Mouse (Mus musculus): ENCODE data around the gene Mael.

Mael gene

GRCm38 (mm10) chr1:166238315-166238969, at the start of gene Mael:
Mael (minus strand) TSS chr1:166238747.
- 89% methylated on average over 53 of the region's 53 CpGs for WGBS

DNA sequence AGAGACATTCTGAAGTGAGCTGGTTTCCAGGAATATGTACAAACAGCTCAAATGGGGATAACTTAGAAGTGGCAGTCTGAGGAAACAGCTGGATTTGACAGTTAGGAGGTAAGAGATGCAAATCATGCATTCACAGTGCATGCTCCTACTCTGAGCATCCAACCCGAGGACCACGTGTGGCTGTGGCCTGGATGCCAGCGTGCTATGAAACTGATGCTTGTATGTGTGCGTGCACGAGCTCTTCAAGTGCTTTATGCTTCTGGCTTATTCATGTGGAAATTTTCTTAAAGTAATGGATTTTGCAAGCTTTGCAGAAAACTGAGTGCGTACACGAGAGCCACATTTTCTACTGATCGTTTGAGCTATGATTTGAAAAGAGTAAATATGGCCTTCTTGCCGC, 47.7 kb upstream of the Mael start:
- 78% methylated on average over 9 of the region's 9 CpGs for WGBS

DNA sequence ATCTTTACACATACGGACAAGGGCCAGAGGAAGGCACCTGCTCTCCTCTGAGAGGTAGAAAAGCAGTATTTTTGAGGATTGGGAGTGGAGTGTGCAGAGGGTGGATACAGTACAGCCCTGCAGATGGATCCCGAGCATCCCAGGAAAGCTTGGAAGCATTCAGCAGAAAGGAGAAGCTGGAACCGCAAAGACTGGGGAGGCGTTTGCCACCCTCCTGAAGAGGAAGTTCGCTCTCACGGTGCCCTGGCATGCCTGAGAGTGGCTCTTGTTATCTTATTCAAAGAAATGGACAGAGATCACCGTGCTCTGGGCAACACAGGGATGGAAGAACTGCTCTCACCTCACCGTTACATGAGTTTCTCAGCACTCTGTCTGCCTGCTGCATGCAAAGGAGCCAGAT, 45.8 kb upstream of the Mael start:
- 49% methylated on average over 8 of the region's 8 CpGs for WGBS

DNA sequence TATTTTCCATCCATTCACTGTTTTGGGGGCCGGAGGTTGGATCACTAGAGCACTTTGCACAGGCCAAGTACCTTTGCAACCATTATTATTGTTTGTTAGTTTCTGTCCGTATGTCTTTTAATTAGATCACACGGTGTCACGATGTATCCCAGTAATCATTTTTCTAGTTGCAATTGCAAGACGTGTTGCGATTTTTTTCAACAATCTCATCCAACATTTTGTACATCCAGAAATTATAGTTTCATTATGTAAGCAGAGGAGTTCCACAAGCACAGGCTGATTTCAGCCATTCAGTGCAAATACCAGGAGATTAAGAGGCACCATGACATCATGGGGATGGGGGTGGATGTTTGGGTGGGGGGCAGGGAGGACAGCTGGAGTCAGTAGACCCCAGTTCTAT, 44.9 kb upstream of the Mael start:
- 49% methylated on average over 6 of the region's 6 CpGs for WGBS

DNA sequence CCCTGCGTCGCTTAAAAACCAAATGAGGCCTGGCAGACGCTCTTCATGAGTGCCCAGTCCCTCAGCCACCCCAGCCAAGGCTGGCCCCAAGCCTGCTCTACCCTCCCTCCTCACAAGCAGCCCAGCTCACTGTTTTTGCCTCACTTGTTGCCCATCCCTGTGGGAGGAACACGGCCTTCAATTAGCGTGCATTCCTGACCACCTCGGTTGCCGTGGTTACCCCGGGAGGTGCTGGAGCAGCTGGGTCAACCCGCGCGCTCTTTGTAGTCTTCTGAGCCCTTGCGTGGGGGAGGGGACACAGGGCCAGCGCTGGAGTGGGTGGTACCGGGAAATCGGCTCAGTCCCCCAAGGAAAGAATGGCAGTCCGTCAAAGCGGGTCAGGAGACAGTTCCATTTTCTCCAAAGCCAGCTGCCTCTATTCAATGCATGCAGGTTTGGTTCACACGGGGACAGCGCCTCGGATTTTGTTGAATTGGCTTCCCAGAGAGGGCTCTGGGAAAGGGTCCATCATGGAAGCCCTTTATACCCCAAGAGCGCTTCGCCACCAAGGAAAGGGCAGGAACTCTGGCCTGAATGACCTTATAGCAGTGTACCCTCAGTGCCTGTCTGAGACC, 44.2 kb upstream of the Mael start:
- 19% methylated on average over 22 of the region's 22 CpGs for WGBS

GRCm38 (mm10) chr1:166281836-166282235, 43.3 kb upstream of the Mael start:
- WGBS: 58% methylated on average over 3 of the region's 3 CpGs

DNA sequence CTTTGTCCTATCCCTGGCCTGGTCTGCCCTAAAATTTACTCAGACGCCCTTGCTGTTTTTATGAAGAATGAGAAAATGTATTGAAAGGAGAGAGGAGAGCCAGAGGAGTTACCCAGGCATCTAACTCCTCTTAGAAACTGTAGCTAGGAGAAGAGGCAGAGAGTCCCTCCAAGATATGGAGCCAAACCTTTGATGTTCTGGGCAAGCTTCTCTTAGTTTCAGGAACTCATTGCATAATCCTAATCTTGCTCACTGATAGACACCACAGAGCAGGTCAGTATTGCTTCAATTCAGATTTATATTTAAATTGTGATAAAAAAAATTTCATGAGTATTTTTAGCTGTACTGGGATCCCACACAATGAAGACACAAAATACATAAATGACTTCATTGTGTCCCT, 42.7 kb upstream of the Mael start:
- 64% methylated on average over 1 of the region's 1 CpGs for WGBS

- WGBS: 17% methylated on average over 1 of the region's 1 CpGs
Measured at GRCm38 (mm10) chr1:166280566-166280965, 42.0 kb upstream of the Mael start.

GRCm38 (mm10) chr1:166279580-166280206, 41.1 kb upstream of the Mael start:
- 32% methylated on average over 9 of the region's 9 CpGs for WGBS

- 14% methylated on average over 2 of the region's 2 CpGs for WGBS
Measured at GRCm38 (mm10) chr1:166278786-166279185, 40.2 kb upstream of the Mael start.

- WGBS: 90% methylated on average over 5 of the region's 5 CpGs
Measured at GRCm38 (mm10) chr1:166268218-166268617, 29.7 kb upstream of the Mael start.

DNA sequence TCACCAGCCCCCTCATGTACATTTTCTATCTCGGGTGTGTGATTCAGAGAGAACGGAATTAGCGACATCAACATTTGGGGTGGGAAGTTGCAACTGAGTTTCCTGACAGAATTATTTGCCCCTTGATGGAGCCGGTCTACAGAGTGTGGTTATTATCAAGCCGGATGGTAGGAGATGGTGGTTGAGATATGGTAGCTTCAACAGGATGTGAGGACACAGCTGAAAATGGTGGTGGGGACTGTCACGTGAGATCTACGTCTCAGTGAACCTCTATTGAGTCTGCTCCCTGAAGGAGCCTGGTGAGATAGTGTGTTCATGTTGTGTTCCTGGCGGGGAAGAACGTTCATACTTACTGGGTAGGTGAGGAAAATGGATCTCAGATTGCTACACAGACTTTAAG, 28.4 kb upstream of the Mael start:
- WGBS: 74% methylated on average over 9 of the region's 9 CpGs

DNA sequence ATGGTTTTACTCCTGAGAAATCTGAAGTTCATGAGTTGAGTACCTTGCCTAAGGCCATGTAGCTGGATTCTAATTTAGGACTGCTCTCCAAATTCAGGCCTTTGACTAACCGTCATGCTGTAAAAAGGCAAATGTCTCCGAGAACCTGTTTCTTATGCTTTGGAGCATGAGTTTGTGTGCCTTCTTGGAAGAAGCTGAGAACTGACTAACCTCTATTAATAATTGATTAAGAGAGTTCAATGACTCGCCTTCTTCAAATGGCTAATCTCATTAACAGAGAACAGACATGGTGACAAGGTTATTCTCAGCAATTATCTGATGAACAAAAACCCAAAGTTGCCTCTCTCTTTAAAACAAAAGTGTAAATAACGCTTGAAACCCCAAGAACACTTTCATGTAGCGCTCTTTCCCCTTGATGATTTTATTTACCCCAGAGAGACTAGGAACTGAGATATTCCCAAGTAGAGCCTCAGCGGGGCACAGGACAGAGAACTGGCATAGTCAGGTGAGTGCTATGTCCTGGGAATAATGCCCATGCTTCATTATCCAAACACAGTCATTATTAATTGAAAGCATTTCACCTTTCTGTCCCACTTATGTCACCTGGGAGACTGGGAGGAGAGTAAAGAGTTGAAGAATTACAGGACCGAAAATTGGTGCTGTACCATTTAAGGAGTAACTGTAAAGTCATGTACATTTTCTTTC, 27.6 kb upstream of the Mael start:
- 89% methylated on average over 7 of the region's 7 CpGs for WGBS

GRCm38 (mm10) chr1:166259526-166259925, 21.0 kb upstream of the Mael start:
- 31% methylated on average over 6 of the region's 6 CpGs for WGBS

- whole genome bisulfite sequencing: 60% methylated on average over 4 of the region's 4 CpGs
Measured at GRCm38 (mm10) chr1:166256898-166257297, 18.4 kb upstream of the Mael start.

- WGBS: 19% methylated on average over 6 of the region's 6 CpGs
Measured at GRCm38 (mm10) chr1:166256302-166256701, 17.8 kb upstream of the Mael start.

DNA sequence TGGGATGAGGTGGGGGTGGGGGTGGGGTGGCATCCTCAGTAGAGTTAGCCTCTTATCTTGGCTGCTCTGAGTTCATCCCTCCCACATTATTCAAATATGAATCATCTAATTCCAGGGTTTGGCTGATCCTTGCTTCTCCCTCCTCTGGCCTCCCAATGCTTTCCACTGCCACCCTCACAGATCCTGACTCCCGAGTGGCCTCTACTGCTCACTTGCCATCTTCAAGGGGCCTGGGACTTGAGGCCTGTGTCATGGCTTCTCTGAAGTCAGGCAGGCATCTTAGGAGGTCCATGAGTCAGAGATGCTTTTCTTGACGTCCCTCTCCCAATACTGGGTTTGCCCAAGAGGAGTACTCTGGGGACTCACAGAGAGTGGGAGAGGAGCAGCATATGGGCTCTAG, 17.1 kb upstream of the Mael start:
- WGBS: 37% methylated on average over 2 of the region's 2 CpGs

DNA sequence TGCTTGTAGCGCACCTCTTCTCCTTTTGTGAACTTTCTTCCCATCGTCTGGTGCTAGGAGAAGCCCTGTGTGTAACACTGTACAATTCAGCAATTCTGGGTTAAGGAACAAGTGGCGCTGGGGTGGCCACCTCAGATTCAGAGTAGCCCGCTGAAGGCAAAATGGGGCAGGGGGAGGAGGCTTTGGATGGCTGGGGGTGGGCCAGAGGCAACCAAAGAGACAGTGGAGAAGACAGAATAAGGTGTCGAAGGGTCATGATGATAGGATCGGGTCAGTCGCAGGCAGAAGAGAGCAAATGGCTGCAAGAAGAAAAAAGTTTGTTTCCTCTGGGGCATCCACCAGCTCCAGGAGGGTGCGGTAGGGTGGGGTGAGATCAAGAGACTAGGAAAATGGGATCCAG, 16.5 kb upstream of the Mael start:
- WGBS: 32% methylated on average over 8 of the region's 8 CpGs

GRCm38 (mm10) chr1:166253898-166254894, 15.6 kb upstream of the Mael start, which contains the start of gene Ildr2:
Ildr2 (plus strand) TSS chr1:166254139.
- WGBS: 1% methylated on average over 72 of the region's 72 CpGs

- 12% methylated on average over 6 of the region's 6 CpGs for WGBS
Measured at GRCm38 (mm10) chr1:166244285-166244684, 5.7 kb upstream of the Mael start.

DNA sequence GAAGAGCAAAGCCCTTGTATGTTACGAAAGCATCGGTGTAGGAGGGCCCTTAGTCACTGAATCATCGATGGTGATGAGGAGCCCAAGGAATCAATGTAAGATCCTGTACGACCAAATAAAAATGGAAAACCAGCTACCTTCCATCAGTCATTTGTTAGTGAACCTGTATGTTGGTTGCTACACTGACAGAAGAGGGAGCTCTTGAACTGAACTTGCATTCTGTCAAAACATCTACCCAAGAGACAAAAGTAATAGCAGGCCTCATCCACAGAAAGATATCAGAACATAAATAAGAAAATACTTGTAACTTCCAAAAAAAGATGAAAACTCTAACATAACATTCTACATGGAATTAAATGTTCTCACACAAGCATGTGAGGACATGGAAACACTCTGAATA, 24.4 kb downstream of the Mael start:
- 76% methylated on average over 4 of the region's 4 CpGs for WGBS

All from cerebral cortex, adult 2 months (tissue).